Mouse (Mus musculus) lung, embryonic 16.5 days (tissue): ENCODE measurements around the gene Awat1. TPM values are rescaled to one million over a fixed set of nuclear protein-coding genes. Genes with fewer than 3 reads are reported as not detected.
A peak's percentile ranks its signal among the peaks of the same experiment; 100 is the strongest.

Experiments
- ATAC-seq: fragments of 200-750 bp; cut with Nextera tagmentation; 2 replicates; pipeline ENCODE4 v1.8.0; 2017; ENCODE audit warnings: low read depth, mild to moderate bottlenecking, moderate library complexity
- H3K27ac ChIP-seq: fragments of 300-500 bp; sonication (generic); 2 replicates; pipeline ENCODE4 v1.5.1; 2014; ENCODE audit warnings: mild to moderate bottlenecking, control low read depth, low read length
- H3K27me3 ChIP-seq: fragments of 300-500 bp; sonication (generic); 2 replicates; pipeline ENCODE4 v1.6.1; 2014; ENCODE audit warnings: low read depth, low read length, mixed read lengths; ENCODE audit not compliant: control insufficient read depth, insufficient read depth
- H3K36me3 ChIP-seq: fragments of 300-500 bp; sonication (generic); 2 replicates; pipeline ENCODE4 v1.6.1; 2014; ENCODE audit warnings: low read length; ENCODE audit not compliant: control insufficient read depth, insufficient read depth
- H3K4me1 ChIP-seq: fragments of 300-500 bp; sonication (generic); replicated peaks from 2 replicates; pipeline ENCODE4 v1.6.1; 2014; ENCODE audit warnings: low read length, mixed read lengths; ENCODE audit not compliant: control insufficient read depth, insufficient read depth
- H3K4me2 ChIP-seq: fragments of 300-500 bp; sonication (generic); 2 replicates; pipeline ENCODE4 v1.6.1; 2014; ENCODE audit warnings: low read depth, low read length, control low read depth
- H3K4me3 ChIP-seq: fragments of 300-500 bp; sonication (generic); 2 replicates; pipeline ENCODE4 v1.5.1; 2014; ENCODE audit warnings: mild to moderate bottlenecking, low read length, control low read depth
- H3K9ac ChIP-seq: fragments of 300-500 bp; sonication (generic); 2 replicates; pipeline ENCODE4 v1.6.1; 2014; ENCODE audit warnings: low read length, control low read depth
- H3K9me3 ChIP-seq: fragments of 300-500 bp; sonication (generic); 2 replicates; pipeline ENCODE4 v1.6.1; 2016; ENCODE audit warnings: low read length; ENCODE audit not compliant: control insufficient read depth
- WGBS: fragments of 180-500 bp; shearing (Covaris S2); extraction: QIAGEN DNeasy Blood & Tissue Kit; methylation state at CpG from one replicate; pipeline ENCODE4 v1.1.7; 2014; 5-methylcytosine and 5-hydroxymethylcytosine counted together
- polyA plus RNA-seq: library from polyadenylated mRNA; unstranded; fragments of >200 nt; fragmentation: Nextera tagmentation; extraction: Ambion mirVana; gene quantifications from 2 replicates; pipeline ENCODE4 v1.2.1, GENCODE M21; 2015

Awat1 gene
- polyA plus RNA-seq, 1 experiment from 2014 or later, result not detected

GRCm38 (mm10) chrX:100621366-100621765 lies 49.3 kb downstream of the Awat1 start:
- peaks cover 2% of the 10 kb centered on the region for H3K27me3 ChIP-seq
- no peak overlapping the region for H3K9ac ChIP-seq
- H3K4me2 ChIP-seq, result no peak overlapping the region
- H3K4me3 ChIP-seq, result no peak overlapping the region
- 0 out of 2 replicates have a peak, but pooled peaks cover 6% of the 10 kb centered on the region for H3K36me3 ChIP-seq
- H3K27ac ChIP-seq, result no peak overlapping the region
- no peaks in the 10 kb centered on the region; the same call in 1 of the 2 replicates for H3K4me1 ChIP-seq
- 65% methylated on average over 2 of the region's 2 CpGs for WGBS
- no peaks in the 10 kb centered on the region for H3K9me3 ChIP-seq
- no peak for ATAC-seq

GRCm38 (mm10) chrX:100624242-100624641 lies 52.2 kb downstream of the Awat1 start:
- Histone ChIP-seq H3K4me3 (no peak overlapping the region), H3K27ac (no peak overlapping the region), H3K9ac (no peak overlapping the region), H3K4me1 (no peaks in the 10 kb centered on the region; the same call in 1 of the 2 replicates), H3K36me3 (0 out of 2 replicates have a peak, but pooled peaks cover 6% of the 10 kb centered on the region), H3K27me3 (no peaks in the 10 kb centered on the region), H3K9me3 (no peaks in the 10 kb centered on the region), H3K4me2 (no peak overlapping the region)
- 94% methylated on average over 4 of the region's 4 CpGs for WGBS
- ATAC-seq, result no peak

GRCm38 (mm10) chrX:100625146-100625545 lies 53.1 kb downstream of the Awat1 start:
- no peaks in the 10 kb centered on the region for H3K27me3 ChIP-seq
- no peak overlapping the region for H3K27ac ChIP-seq
- H3K36me3 ChIP-seq, result 0 out of 2 replicates have a peak, but pooled peaks cover 6% of the 10 kb centered on the region
- peak overlapping the region; percentile 73 for H3K9ac ChIP-seq
- peak overlapping the region; percentile 65 for H3K4me2 ChIP-seq
- WGBS, result 35% methylated on average over 7 of the region's 7 CpGs
- H3K4me1 ChIP-seq, result no peaks in the 10 kb centered on the region; the same call in 1 of the 2 replicates
- peak overlapping the region; percentile 67 for H3K4me3 ChIP-seq
- ATAC-seq, result no peak
- no peaks in the 10 kb centered on the region for H3K9me3 ChIP-seq

- Histone ChIP-seq H3K4me1 (no peaks in the 10 kb centered on the region; the same call in 1 of the 2 replicates), H3K27me3 (no peaks in the 10 kb centered on the region), H3K27ac (peak within 1 kb of the TSS; percentile 81), H3K9me3 (no peaks in the 10 kb centered on the region), H3K4me3 (peak within 1 kb of the TSS; percentile 67), H3K36me3 (0 out of 2 replicates have a peak, but pooled peaks cover 6% of the 10 kb centered on the region), H3K4me2 (peak within 1 kb of the TSS; percentile 65), H3K9ac (peak within 1 kb of the TSS; percentile 81)
- WGBS, result 19% methylated on average over 3 of the region's 3 CpGs
- ATAC-seq, result no peak
Observed at GRCm38 (mm10) chrX:100625546-100625801, 53.4 kb downstream of the Awat1 start, which contains the start of gene Kif4. Gene Kif4 (plus strand): TSS chrX:100625737.

GRCm38 (mm10) chrX:100625802-100626793 lies 54.0 kb downstream of the Awat1 start, which contains the start of gene Pdzd11:
Gene Pdzd11 (minus strand): TSS chrX:100626568.
- H3K4me3 ChIP-seq, result peak within 1 kb of the TSS; percentile 67
- no peaks in the 10 kb centered on the region for H3K27me3 ChIP-seq
- H3K9ac ChIP-seq, result peak within 1 kb of the TSS; percentile 81
- 0 out of 2 replicates have a peak, but pooled peaks cover 6% of the 10 kb centered on the region for H3K36me3 ChIP-seq
- no peaks in the 10 kb centered on the region; the same call in 1 of the 2 replicates for H3K4me1 ChIP-seq
- peak; percentile 100 for ATAC-seq
- 19% methylated on average over 62 of the region's 62 CpGs for WGBS
- peak within 1 kb of the TSS; percentile 65 for H3K4me2 ChIP-seq
- H3K27ac ChIP-seq, result peak within 1 kb of the TSS; percentile 81
- H3K9me3 ChIP-seq, result no peaks in the 10 kb centered on the region

Other genes starting within 250 kb of the Awat1 start
- gene Otud6a, start 143.2 kb upstream of the Awat1 start, polyA plus RNA-seq, result not detected in 2 replicates
- 0.46 and 0.82 TPM in 2 replicates for gene Awat2, start 129.5 kb upstream of the Awat1 start, polyA plus RNA-seq
- 37.4 and 39.5 TPM in 2 replicates for gene Igbp1, start 78.0 kb upstream of the Awat1 start, polyA plus RNA-seq
- gene Dgat2l6, start 47.4 kb upstream of the Awat1 start, polyA plus RNA-seq, result not detected in 2 replicates
- gene P2ry4, start 22.6 kb downstream of the Awat1 start, polyA plus RNA-seq, result 0.15 TPM in 1 of 2 replicates, not detected in the other
- not detected in 2 replicates for gene Arr3, start 33.2 kb downstream of the Awat1 start, polyA plus RNA-seq
- gene Kif4, start 53.5 kb downstream of the Awat1 start, polyA plus RNA-seq, result 33.2 and 33.5 TPM in 2 replicates
- gene Pdzd11, start 54.3 kb downstream of the Awat1 start, polyA plus RNA-seq, result 99.3 and 103 TPM in 2 replicates
- 0.49 and 1.2 TPM in 2 replicates for gene Gdpd2, start 157.6 kb downstream of the Awat1 start, polyA plus RNA-seq
- 6.7 and 6.9 TPM in 2 replicates for gene Dlg3, start 195.5 kb downstream of the Awat1 start, polyA plus RNA-seq